Mouse (Mus musculus) limb, embryonic 11.5 days (tissue): ENCODE data around the gene Plgrkt. TPM values are rescaled to one million over a fixed set of nuclear protein-coding genes. Genes with fewer than 3 reads are reported as not detected.

Experiments
- ATAC-seq: fragments of 200-750 bp; cut with Nextera tagmentation; 2 replicates; pipeline ENCODE4 v1.8.0; 2017; ENCODE audit warnings: low read depth; ENCODE audit not compliant: insufficient number of reproducible peaks, low FRiP score, low TSS enrichment
- DNase-seq: peaks from one replicate; pipeline ENCODE4 v3.0.0-alpha.2; 2015; ENCODE audit warnings: low spot score
- H3K27ac ChIP-seq: fragments of 300-500 bp; sonication (generic); replicated peaks from 2 replicates; pipeline ENCODE4 v1.5.1; 2014; ENCODE audit warnings: low read depth, mild to moderate bottlenecking, low read length
- H3K27me3 ChIP-seq: fragments of 300-500 bp; sonication (generic); 2 replicates; pipeline ENCODE4 v1.6.1; 2014; ENCODE audit warnings: mild to moderate bottlenecking, low read length, mixed read lengths; ENCODE audit not compliant: control insufficient read depth, insufficient read depth
- H3K36me3 ChIP-seq: fragments of 300-500 bp; sonication (generic); 2 replicates; pipeline ENCODE4 v1.6.1; 2014; ENCODE audit warnings: mild to moderate bottlenecking, low read length, moderate library complexity, mixed read lengths; ENCODE audit not compliant: control insufficient read depth, insufficient read depth
- H3K4me1 ChIP-seq: fragments of 300-500 bp; sonication (generic); 2 replicates; pipeline ENCODE4 v1.6.1; 2014; ENCODE audit warnings: low read length, mixed read lengths; ENCODE audit not compliant: control insufficient read depth, insufficient read depth
- H3K4me2 ChIP-seq: fragments of 300-500 bp; sonication (generic); 2 replicates; pipeline ENCODE4 v1.6.1; 2014; ENCODE audit warnings: low read depth, mild to moderate bottlenecking, moderate library complexity; ENCODE audit not compliant: severe bottlenecking
- H3K4me3 ChIP-seq: fragments of 300-500 bp; sonication (generic); 2 replicates; pipeline ENCODE4 v1.5.1; 2014; ENCODE audit warnings: low read depth, low read length
- H3K9ac ChIP-seq: fragments of 300-500 bp; sonication (generic); 2 replicates; pipeline ENCODE4 v1.6.1; 2014; ENCODE audit warnings: mild to moderate bottlenecking, low read length
- H3K9me3 ChIP-seq: fragments of 300-500 bp; sonication (generic); 2 replicates; pipeline ENCODE4 v1.6.1; 2016; ENCODE audit warnings: low read length; ENCODE audit not compliant: control insufficient read depth
- whole genome bisulfite sequencing: fragments of 180-500 bp; shearing (Covaris S2); extraction: QIAGEN DNeasy Blood & Tissue Kit; methylation state at CpG from one replicate; pipeline ENCODE4 v1.1.7; 2014; 5-methylcytosine and 5-hydroxymethylcytosine counted together
- polyA plus RNA-seq: library from polyadenylated mRNA; unstranded; fragments of >200 nt; fragmentation: Nextera tagmentation; extraction: Ambion mirVana; gene quantifications from 2 replicates; pipeline ENCODE4 v1.2.1, GENCODE M21; 2014

Plgrkt gene
- polyA plus RNA-seq, 1 experiment from 2014 or later: 34.4 TPM

GRCm38 (mm10) chr19:29366226-29366968, 793 bp downstream of the Plgrkt start:
- Histone ChIP-seq H3K9ac (no peak overlapping the region), H3K9me3 (no peaks in the 10 kb centered on the region), H3K4me3 (peak overlapping the region; percentile 44), H3K36me3 (no peaks in the 10 kb centered on the region), H3K4me1 (no peaks in the 10 kb centered on the region), H3K4me2 (peak overlapping the region; percentile 72), H3K27me3 (no peaks in the 10 kb centered on the region), H3K27ac (no peak overlapping the region)
- ATAC-seq (no peak), DNase-seq (no peak)
- WGBS: 58% methylated on average over 20 of the region's 20 CpGs

- Histone ChIP-seq H3K36me3 (no peaks in the 10 kb centered on the region), H3K4me3 (no peak overlapping the region), H3K27ac (no peak overlapping the region), H3K27me3 (no peaks in the 10 kb centered on the region), H3K4me1 (no peaks in the 10 kb centered on the region), H3K9ac (no peak overlapping the region), H3K4me2 (no peak overlapping the region), H3K9me3 (no peaks in the 10 kb centered on the region)
- ATAC-seq (no peak), DNase-seq (no peak)
- 27% methylated on average over 3 of the region's 3 CpGs for WGBS
Observed at GRCm38 (mm10) chr19:29365105-29365504, 2.1 kb downstream of the Plgrkt start.

- Histone ChIP-seq H3K27me3 (no peaks in the 10 kb centered on the region), H3K4me3 (no peak overlapping the region), H3K9me3 (no peaks in the 10 kb centered on the region), H3K27ac (no peak overlapping the region), H3K4me1 (no peaks in the 10 kb centered on the region), H3K4me2 (no peak overlapping the region), H3K9ac (no peak overlapping the region), H3K36me3 (no peaks in the 10 kb centered on the region)
- DNase-seq: no peak
- 76% methylated on average over 5 of the region's 5 CpGs for WGBS
- ATAC-seq: no peak
Observed at GRCm38 (mm10) chr19:29364076-29364475, 3.1 kb downstream of the Plgrkt start.

- no peak for DNase-seq
- WGBS: 90% methylated on average over 7 of the region's 7 CpGs
- no peak for ATAC-seq
Observed at GRCm38 (mm10) chr19:29363557-29363956, 3.6 kb downstream of the Plgrkt start.

GRCm38 (mm10) chr19:29362173-29362930, 4.8 kb downstream of the Plgrkt start:
- DNase-seq (no peak), ATAC-seq (no peak)
- Histone ChIP-seq H3K4me2 (peak overlapping the region; percentile 82), H3K4me1 (no peaks in the 10 kb centered on the region), H3K9me3 (no peaks in the 10 kb centered on the region), H3K27ac (no peak overlapping the region), H3K4me3 (peak overlapping the region; percentile 54), H3K27me3 (no peaks in the 10 kb centered on the region), H3K36me3 (no peaks in the 10 kb centered on the region), H3K9ac (0 out of 2 replicates have a peak overlapping the region, but pooled peaks have one; percentile 9)
- WGBS: 48% methylated on average over 13 of the region's 13 CpGs

More at GRCm38 (mm10) chr19:29363557-29363956, 3.6 kb downstream of the Plgrkt start:
- H3K9me3 ChIP-seq: no peaks in the 10 kb centered on the region
- H3K4me3 ChIP-seq: no peak overlapping the region
- no peaks in the 10 kb centered on the region for H3K4me1 ChIP-seq
- H3K27ac ChIP-seq: no peak overlapping the region
- no peaks in the 10 kb centered on the region for H3K36me3 ChIP-seq
- no peak overlapping the region for H3K4me2 ChIP-seq
- H3K9ac ChIP-seq: no peak overlapping the region
- no peaks in the 10 kb centered on the region for H3K27me3 ChIP-seq

- no peak overlapping the region for H3K27ac ChIP-seq
- 3% methylated on average over 33 of the region's 33 CpGs for WGBS
- peak overlapping the region; percentile 54 for H3K4me3 ChIP-seq
Observed at GRCm38 (mm10) chr19:29361468-29362130, 5.6 kb downstream of the Plgrkt start.

GRCm38 (mm10) chr19:29360251-29360650, 6.9 kb downstream of the Plgrkt start:
- Histone ChIP-seq H3K4me2 (no peak overlapping the region), H3K4me3 (no peak overlapping the region), H3K27ac (no peak overlapping the region), H3K9me3 (no peaks in the 10 kb centered on the region), H3K9ac (no peak overlapping the region), H3K27me3 (no peaks in the 10 kb centered on the region), H3K36me3 (no peaks in the 10 kb centered on the region), H3K4me1 (no peaks in the 10 kb centered on the region)
- DNase-seq: no peak
- no peak for ATAC-seq
- WGBS: 76% methylated on average over 5 of the region's 5 CpGs

More at GRCm38 (mm10) chr19:29361468-29362130, 5.6 kb downstream of the Plgrkt start:
- Histone ChIP-seq H3K4me1 (no peaks in the 10 kb centered on the region), H3K36me3 (no peaks in the 10 kb centered on the region), H3K27me3 (no peaks in the 10 kb centered on the region), H3K9me3 (no peaks in the 10 kb centered on the region), H3K4me2 (peak overlapping the region; percentile 82), H3K9ac (peak overlapping the region; percentile 61)
- peak; percentile 96 for ATAC-seq
- peak; percentile 82 for DNase-seq

GRCm38 (mm10) chr19:29356281-29356680, 10.9 kb downstream of the Plgrkt start:
- no peak overlapping the region for H3K4me2 ChIP-seq
- no peaks in the 10 kb centered on the region for H3K36me3 ChIP-seq
- WGBS: 82% methylated on average over 11 of the region's 11 CpGs
- H3K9ac ChIP-seq: no peak overlapping the region
- no peak overlapping the region for H3K27ac ChIP-seq
- no peaks in the 10 kb centered on the region for H3K4me1 ChIP-seq
- DNase-seq (no peak), ATAC-seq (no peak)
- no peaks in the 10 kb centered on the region for H3K9me3 ChIP-seq
- no peak overlapping the region for H3K4me3 ChIP-seq
- no peaks in the 10 kb centered on the region for H3K27me3 ChIP-seq
